Mouse (Mus musculus): ENCODE measurements around the gene Tmprss9. TPM values are rescaled to one million over a fixed set of nuclear protein-coding genes. Genes with fewer than 3 reads are reported as not detected.

The Tmprss9 gene
- not detected for total RNA-seq (2023)

DNA sequence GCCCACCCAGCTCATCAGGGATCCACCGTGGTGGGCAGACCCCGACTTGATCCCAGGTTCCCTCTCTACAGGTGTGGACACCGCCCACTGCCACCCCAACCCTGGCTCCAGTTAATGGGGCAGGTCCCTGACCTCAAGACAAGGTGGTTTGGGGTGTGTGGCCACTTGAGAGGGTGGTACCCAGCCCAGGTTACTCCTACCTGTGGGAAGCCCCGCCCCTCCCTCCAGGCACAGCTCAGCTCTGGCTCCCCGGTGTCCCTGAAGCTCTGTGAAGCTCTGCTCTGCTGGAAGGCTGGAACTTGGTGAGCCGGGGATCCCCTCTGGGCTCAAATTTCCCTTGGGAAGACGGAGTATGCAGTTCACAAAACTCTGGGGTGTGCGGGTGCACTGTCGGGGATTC, at the start of gene Tmprss9:
TSS of gene Tmprss9 (plus strand) at position 268 of the 400 bp plus-strand sequence.

DNA sequence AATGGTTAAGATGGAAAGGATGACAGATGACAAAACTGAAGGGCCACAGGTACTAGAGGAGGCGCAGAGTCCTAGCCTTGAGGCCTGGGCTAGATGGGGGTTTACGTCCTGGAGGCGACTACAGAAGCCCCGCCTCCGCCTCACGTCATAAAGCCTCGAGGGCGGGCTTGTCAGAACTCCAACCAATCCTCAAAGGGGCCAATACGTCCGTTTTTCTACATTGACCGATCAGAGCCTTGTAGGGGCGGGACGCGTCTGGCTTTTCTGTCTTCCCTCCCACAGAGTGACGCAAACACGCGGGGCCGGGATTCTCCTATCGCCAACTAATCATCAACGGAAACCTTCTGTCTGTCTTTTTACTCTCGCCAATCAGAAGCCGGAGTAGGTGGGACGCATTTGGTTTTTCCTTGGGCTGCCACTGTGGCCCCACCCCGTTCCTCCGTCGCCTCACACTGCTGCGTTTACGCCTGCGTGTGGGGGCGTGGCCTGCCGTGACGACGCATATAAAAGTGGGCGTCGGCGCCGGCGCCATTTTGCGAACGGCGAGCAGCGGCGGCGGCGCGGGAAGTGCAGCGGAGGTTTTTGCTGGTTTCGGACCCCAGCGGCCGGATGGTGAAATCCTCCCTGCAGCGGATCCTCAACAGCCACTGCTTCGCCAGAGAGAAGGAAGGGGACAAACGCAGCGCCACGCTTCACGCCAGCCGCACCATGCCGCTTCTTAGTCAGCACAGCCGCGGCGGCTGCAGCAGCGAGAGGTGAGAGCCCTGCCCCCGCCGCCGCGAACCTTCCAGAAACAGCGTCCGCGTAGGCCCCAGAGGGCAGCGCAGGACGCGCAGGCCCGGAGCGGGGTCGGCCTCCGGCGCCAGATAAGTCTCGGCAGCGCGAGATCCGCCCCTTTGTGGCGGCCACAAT, 45.2 kb upstream of the Tmprss9 start, which contains the start of gene Oaz1:
TSS of gene Oaz1 (plus strand) at position 506 of the 912 bp plus-strand sequence.

DNA sequence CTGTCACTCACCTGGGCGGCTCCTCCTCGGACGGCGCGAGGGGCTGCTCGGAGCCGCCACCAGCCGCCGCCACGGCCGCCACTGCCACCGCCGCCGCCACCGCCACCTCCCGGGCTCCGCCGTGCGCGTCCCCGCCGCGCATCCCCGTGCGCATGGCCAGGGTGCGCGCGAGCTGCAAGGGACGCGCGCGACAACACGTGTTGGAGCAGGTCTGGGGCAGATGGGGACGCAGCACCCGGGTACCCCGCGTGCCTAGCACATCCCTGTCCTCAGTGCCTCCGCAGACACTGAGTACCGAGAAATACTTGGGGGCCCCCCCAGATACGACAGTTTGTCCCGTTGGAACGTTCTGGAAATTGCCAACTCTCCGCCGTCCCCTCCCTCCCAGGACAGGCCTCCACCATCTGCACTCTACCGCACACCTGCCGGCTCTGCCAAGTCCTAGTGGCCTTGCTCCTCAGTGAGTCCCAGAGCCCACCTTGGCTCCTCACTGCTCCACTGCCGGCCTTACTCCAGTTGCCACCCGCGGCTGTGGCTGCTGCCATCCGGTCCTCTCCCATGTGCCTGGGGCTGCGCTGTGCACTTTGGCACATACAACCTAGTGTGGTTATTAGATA, 27.6 kb upstream of the Tmprss9 start, which contains the start of gene Lingo3:
TSS of gene Lingo3 (minus strand) at position 109 of the 617 bp plus-strand sequence.

DNA sequence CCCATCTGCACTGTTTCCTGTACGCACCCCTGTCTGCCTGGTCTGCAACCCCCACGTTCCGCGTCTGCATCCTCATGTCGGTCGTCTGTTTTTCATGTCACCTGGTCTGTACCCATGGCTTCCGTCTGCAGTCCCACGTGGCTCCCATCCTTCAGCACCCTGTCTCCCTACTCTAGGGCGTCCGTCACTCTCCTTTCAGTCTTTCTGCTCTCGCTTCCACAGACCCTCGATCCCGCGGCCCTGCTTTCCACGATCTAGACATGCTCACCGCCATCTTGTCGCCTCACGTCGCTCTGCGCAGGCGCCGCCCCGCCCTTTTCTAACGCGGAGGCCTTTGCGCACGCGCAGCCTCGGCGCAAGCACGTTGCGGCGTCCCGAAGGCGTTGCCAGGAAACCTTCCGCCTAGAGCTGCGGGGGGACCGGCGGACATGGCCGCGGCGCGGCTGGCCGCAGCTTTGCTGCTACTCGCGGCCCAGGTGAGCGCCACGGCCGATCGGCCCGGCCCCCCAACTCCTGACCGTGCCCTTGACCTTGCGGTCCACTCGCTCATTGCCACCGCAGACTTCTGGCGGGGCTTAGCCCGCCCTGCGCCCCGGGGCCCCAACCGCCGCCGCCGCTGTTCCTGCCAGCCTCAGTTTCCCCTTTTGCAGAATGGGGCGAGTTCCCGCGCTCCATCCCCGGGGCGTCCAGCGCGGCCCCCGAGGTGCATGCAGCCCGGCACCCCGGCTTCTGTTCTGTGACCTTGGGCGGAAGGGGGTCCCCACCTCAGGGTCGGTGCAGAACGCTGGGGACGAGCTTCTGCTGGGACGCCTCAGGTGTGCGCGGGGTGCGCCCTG, 16.5 kb upstream of the Tmprss9 start, which contains the start of the genes Lsm7 and Sppl2b:
TSS of gene Lsm7 (minus strand) at position 297 of the 836 bp plus-strand sequence.
TSS of gene Sppl2b (plus strand) at position 363 of the 836 bp plus-strand sequence.

DNA sequence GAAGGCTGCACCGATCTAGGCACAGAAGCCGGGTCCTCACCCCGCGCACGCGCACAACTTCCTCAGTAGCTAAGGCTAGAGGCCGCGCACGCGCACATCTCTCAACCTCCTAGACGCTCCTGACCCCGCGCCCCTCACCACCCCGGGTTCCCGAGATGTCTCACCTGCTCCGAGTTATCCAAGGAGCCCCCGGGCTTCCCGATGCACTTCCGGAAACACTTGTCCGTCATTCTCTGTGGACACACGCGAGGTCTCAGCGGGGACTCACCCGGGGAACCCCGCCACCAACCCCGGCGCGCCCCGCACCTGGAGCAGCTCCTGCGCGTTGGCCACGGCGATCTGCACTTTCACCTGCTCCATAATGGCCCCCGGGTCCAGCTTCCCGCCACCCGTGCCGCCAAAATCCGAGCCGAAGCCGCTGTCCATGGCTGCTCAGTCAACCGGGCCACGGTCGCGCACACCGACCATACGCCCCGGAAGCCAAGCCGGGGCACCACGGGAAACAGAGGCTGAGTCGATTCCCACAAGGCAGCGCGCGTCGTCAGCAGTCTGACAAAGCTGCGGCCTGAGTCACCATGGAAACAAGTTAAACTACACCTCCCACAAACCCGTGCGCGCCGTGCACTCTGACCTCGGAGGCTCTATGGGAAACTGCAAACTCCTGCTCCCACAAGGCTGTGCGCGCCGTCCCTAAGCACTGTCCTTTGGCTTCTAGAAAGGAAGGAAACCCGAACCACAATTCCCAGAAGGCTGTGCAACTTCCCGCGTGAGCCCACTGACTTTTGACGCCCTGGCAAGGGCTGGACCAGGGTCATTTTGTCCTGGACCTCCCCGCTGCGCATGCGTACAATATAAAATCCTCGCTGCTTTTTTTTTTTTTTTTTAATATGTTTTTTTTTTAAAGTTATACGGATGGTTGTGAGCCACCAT, 28.9 kb downstream of the Tmprss9 start, which contains the start of gene Timm13:
TSS of gene Timm13 (minus strand) at position 652 of the 930 bp plus-strand sequence.

DNA sequence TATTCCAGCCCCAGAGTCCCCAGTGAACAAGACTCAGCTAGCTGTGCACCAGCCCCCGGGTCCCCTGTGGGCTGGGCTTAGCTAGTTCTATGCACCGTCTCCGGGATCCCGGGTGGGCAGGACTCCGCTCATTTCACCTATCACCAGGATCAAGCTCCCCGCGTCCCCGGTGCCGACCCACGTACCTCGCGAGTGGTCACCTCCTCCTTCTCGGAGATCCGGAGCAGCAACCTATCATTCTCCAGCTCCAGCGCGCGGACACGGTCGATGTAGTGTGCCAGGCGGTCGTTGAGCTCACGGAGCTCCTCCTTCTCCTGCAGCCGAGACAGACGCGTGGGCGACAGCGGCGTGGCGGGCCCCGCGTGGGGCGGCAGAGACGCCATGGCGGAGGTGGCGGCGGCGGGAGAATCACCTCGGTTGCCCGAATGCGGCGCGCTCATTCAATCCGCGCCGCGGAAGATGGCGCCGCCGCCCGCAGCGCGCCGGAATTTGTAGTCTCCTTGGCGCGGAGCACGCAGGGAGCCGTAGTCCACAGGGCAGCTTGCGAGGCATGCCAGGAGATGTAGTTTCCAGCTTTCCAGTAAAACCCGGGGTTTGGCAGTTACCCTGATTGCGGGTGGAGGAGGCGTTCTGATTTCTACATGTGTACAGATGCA, 46.3 kb downstream of the Tmprss9 start, which contains the start of gene Lmnb2:
TSS of gene Lmnb2 (minus strand) at position 467 of the 656 bp plus-strand sequence.

DNA sequence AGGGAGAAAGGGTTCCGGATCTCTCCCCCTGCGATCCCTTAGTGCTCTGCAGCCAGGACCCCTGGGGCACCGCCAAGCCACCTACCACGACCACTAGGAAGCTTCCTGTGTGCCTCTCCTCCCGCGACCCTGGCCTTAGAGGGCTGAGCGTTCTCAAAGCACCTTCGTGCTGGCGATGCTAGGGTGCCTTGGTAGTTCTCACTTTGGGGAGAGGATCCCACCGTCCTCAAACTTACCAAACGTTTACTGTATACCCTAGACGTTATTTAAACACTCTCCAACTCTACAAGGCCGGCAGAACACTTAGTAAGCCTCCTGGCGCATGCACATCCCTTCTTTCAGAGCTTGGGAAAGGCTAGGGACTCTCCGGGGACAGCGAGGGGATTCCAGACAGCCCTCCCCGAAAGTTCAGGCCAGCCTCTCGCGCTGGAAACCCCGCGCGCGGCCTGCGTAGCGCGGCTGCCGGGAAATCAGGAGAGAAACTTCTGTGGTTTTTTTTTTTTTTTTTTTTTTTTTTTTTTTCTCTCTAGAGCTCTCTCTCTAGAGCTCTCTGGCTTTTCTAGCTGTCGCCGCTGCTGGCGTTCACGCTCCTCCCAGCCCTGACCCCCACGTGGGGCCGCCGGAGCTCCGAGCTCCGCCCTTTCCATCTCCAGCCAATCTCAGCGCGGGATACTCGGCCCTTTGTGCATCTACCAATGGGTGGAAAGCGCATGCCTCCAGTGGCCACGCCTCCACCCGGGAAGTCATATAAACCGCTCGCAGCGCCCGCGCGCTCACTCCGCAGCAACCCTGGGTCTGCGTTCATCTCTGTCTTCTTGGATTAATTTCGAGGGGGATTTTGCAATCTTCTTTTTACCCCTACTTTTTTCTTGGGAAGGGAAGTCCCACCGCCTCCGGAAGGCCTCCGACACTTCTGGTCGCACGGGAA, 57.9 kb downstream of the Tmprss9 start, which contains the start of gene Gadd45b:
TSS of gene Gadd45b (plus strand) at position 775 of the 928 bp plus-strand sequence.

Other genes starting within 250 kb of the Tmprss9 start
- 100 to 1,000 TPM; 131 TPM for gene Csnk1g2, start 249.0 kb upstream of the Tmprss9 start, total RNA-seq (2023)
- gene Btbd2, start 214.8 kb upstream of the Tmprss9 start, total RNA-seq (2023): 10 to 100 TPM; 14.8 to 25.5 TPM
- gene Mknk2, start 193.7 kb upstream of the Tmprss9 start, total RNA-seq (2023): 100 to 1,000 TPM; 173 to 188 TPM
- 100 to 1,000 TPM; 137 to 153 TPM for gene Mob3a, start 169.9 kb upstream of the Tmprss9 start, total RNA-seq (2023)
- gene Izumo4, start 169.7 kb upstream of the Tmprss9 start, total RNA-seq (2023): 10 to 100 TPM; 15.2 to 15.8 TPM
- 100 to 1,000 TPM in 1 of 2 experiments, 10 to 100 TPM in 1; 82.9 to 110 TPM for gene Ap3d1, start 129.6 kb upstream of the Tmprss9 start, total RNA-seq (2023)
- 10 to 100 TPM; 25.7 to 29.4 TPM for gene Dot1l, start 116.6 kb upstream of the Tmprss9 start, total RNA-seq (2023)
- gene Sf3a2, start 73.7 kb upstream of the Tmprss9 start, total RNA-seq (2023): 10 to 100 TPM; 46.8 to 52.8 TPM
- gene Plekhj1, start 73.2 kb upstream of the Tmprss9 start, total RNA-seq (2023): 10 to 100 TPM; 71.4 to 87.6 TPM
- under 1 TPM; 0.37 to 0.76 TPM for gene Amh, start 66.6 kb upstream of the Tmprss9 start, total RNA-seq (2023)
- not detected for gene Jsrp1, start 58.4 kb upstream of the Tmprss9 start, total RNA-seq (2023)
- 100 to 1,000 TPM; 575 to 577 TPM for gene Oaz1, start 45.2 kb upstream of the Tmprss9 start, total RNA-seq (2023)
- gene Lingo3, start 27.8 kb upstream of the Tmprss9 start, total RNA-seq (2023): not detected
- 10 to 100 TPM; 16.3 to 17.5 TPM for gene Lsm7, start 16.6 kb upstream of the Tmprss9 start, total RNA-seq (2023)
- gene Sppl2b, start 16.6 kb upstream of the Tmprss9 start, total RNA-seq (2023): 10 to 100 TPM; 23.0 to 25.9 TPM
- 10 to 100 TPM; 43.0 to 50.4 TPM for gene Timm13, start 29.1 kb downstream of the Tmprss9 start, total RNA-seq (2023)
- 10 to 100 TPM; 20.5 to 24.4 TPM for gene Lmnb2, start 46.4 kb downstream of the Tmprss9 start, total RNA-seq (2023)
- 10 to 100 TPM; 24.5 to 33.7 TPM for gene Gadd45b, start 58.2 kb downstream of the Tmprss9 start, total RNA-seq (2023)
- 1 to 10 TPM in 1 of 2 experiments, under 1 TPM in 1; 0.58 to 1.3 TPM for gene Gng7, start 143.1 kb downstream of the Tmprss9 start, total RNA-seq (2023)
- not detected for gene Diras1, start 153.8 kb downstream of the Tmprss9 start, total RNA-seq (2023)
- gene Slc39a3, start 165.6 kb downstream of the Tmprss9 start, total RNA-seq (2023): 10 to 100 TPM; 11.6 to 13.3 TPM
- gene Sgta, start 188.3 kb downstream of the Tmprss9 start, total RNA-seq (2023): 10 to 100 TPM; 49.0 to 54.7 TPM
- 1 to 10 TPM; 5.8 to 6.9 TPM for gene Thop1, start 198.2 kb downstream of the Tmprss9 start, total RNA-seq (2023)
- gene Creb3l3, start 227.0 kb downstream of the Tmprss9 start, total RNA-seq (2023): 1 to 10 TPM in 1 of 2 experiments, under 1 TPM in 1; 0.64 to 1.2 TPM
- 10 to 100 TPM; 84.3 to 89.6 TPM for gene Map2k2, start 234.1 kb downstream of the Tmprss9 start, total RNA-seq (2023)